Mouse (Mus musculus) embryo, embryonic 9.5 days (tissue): ENCODE results near the gene Rex1bd.
A peak's percentile ranks its signal among the peaks of the same experiment; 100 is the strongest.

Source experiments
- DNase-seq: peaks from one replicate; pipeline ENCODE4 v3.0.0-alpha.2; 2017; ENCODE audit errors: extremely low spot score

Rex1bd gene

DNA sequence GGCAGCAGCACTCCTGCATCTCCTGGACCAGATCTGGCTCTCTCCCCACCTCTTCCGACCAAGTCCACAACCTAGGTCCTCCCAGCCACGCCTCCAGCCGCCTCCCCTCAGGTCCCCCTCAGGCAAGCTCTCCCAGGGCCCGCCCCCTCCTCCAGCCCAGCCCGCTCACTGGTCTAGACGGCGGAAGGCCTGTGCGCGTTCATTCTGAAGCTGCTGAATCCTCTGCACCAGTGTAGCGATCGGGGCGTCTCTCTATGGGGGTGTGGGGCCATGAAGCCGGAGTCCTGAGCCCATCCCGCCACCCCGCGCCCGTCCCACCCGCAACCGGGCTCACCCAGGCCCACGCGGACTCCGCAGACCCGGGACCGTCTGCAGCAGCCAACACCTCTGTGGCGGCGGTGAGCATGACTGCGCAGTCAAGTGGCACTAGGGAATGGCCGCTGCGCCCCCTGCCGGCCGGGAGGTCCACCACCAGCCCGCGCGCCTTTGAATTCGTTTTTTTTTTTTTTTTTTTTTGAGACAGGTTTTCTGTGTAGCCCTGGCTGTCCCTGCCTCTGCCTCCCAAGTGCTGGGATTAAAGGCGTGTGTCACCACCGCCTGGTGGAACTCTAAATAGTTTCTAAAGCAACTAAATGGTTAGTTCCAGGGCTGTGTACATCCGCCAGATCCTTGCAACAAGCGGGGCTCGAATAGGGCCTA is at the start of gene Rex1bd:
TSS of gene Rex1bd (minus strand) at position 425 of the 699 bp plus-strand sequence.
- peak; percentile 98 for DNase-seq

- no peak for DNase-seq
These were observed 48.7 kb upstream of the Rex1bd start for GRCm38 (mm10) chr8:70555079-70555747.

DNA sequence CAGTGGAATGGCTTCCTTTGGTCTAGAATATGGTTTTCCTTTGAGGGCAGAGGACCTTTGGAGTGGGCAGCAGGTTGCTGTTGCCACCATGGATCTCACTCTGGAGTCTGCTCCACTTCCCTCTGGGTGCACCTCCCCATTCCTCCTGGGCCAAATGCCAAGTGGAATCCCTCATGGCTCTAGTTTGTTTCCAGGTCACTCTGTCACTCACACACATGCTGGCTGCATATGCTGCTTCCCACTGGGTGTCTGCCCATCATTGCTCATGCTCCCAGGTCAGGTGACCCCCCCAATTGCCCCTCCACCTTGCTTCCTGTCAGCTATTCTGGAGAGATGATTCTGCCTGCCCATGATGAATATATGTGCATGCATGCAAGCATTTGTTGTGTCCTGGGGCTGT is 47.2 kb upstream of the Rex1bd start:
- DNase-seq, result no peak

- no peak for DNase-seq
These were observed 46.3 kb upstream of the Rex1bd start for GRCm38 (mm10) chr8:70552836-70553235.

DNA sequence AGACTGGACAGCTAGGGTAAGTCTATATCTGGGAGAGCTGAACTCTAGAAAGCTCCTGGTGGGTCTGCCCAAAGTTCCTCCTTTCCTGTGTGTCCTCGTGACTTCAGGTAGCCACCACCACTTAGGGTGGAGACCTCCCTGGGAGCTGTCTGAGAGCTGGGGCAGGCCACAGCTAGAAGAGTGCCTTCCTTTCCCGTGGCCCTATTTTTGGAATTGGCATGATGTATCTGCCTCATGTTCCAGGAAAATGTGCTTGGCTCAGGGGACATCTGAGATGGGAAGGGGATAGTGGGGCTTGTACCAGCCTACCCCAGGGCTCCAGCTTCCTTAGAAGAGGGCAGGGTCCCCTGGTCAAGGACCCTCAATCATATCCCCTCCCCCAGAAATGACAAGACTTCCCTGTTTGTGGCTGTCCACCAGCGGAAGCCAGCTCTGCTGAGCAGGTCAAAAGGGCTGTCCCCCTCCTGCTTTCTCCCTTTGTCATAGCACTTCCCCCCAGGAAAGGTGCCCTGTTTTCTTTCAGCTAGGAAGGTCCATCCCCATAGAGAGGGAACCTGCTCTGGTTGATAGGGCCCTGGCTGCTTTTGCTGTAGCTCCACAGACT is 45.1 kb upstream of the Rex1bd start:
- DNase-seq, result no peak

GRCm38 (mm10) chr8:70549412-70550184 is 43.0 kb upstream of the Rex1bd start:
- no peak for DNase-seq

DNA sequence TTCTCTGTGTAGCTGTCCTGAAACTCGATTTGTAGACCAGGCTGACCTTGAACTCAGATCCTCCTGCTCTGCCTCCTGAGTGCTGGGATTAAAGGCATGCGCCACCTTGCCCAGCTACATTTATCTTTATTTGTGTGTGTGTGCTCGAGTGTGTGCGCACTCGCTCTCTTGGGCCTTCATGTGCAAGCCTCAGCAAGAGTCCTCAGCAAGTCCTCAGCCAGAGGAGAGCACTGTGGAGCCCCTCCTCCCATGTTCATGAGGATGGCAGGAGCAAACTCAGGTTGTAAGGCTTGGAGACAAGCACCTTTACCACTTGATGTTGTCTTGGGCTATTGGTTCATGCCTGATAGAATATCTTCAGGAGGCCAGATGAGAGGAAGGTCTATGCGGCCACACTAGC is 41.2 kb upstream of the Rex1bd start:
- DNase-seq, result no peak

GRCm38 (mm10) chr8:70546412-70546811 is 39.9 kb upstream of the Rex1bd start:
- no peak for DNase-seq

DNA sequence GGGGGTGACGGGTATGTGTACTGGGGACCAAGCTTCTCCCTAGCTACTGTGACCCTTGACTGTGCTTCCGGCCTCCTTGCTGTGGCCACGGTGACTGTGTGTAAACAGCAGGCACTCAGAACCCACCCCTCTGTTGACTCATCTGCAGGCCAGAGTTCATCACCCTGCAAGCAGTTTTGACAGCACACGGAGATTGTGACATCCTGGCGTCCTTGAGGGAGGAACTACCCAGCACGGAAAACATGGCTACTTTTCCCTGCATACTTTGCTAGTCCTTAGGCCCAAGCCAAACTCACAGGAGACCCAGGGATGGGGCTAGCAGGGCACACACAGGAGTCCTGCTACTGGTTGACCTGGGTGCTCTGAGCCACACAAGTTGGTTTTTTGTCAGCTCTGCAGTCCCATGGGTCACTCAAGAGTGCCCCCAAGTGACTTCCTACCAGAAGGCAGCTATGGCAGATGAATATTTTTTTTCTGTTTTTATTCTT is 37.7 kb upstream of the Rex1bd start:
- no peak for DNase-seq

- no peak for DNase-seq
These were observed 34.5 kb upstream of the Rex1bd start for GRCm38 (mm10) chr8:70541081-70541480.

GRCm38 (mm10) chr8:70540507-70541071 is 34.0 kb upstream of the Rex1bd start:
- DNase-seq, result no peak

- DNase-seq, result no peak
These were observed 33.5 kb upstream of the Rex1bd start for GRCm38 (mm10) chr8:70540013-70540506.

GRCm38 (mm10) chr8:70539077-70539813 is 32.7 kb upstream of the Rex1bd start, which contains the start of gene Ell:
TSS of gene Ell (plus strand) at chr8:70539457.
- peak; percentile 99 for DNase-seq

GRCm38 (mm10) chr8:70538633-70539076 is 32.1 kb upstream of the Rex1bd start:
- peak; percentile 100 for DNase-seq

GRCm38 (mm10) chr8:70538024-70538579 is 31.6 kb upstream of the Rex1bd start:
- DNase-seq, result peak; percentile 62

DNA sequence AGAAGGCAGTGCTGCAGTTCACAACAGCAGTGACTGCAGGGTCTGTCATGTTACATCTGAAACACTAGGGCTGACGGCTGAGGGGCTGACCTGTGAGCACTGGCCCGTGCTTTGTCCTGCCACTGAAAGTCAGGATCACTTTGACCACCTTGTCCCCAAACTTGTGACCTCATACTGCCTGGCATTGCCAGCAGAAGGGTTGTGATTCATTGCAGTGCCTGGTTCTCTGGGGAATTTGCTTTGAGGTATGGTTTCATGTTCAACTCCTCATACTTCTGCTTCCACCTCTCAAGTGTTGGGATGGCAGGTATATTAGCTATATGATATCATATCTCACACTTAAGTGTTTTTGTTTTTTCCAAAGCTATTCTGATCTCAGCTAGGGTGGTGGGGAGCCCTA is 29.1 kb upstream of the Rex1bd start:
- no peak for DNase-seq

- no peak for DNase-seq
These were observed 28.7 kb upstream of the Rex1bd start for GRCm38 (mm10) chr8:70535221-70535620.

DNA sequence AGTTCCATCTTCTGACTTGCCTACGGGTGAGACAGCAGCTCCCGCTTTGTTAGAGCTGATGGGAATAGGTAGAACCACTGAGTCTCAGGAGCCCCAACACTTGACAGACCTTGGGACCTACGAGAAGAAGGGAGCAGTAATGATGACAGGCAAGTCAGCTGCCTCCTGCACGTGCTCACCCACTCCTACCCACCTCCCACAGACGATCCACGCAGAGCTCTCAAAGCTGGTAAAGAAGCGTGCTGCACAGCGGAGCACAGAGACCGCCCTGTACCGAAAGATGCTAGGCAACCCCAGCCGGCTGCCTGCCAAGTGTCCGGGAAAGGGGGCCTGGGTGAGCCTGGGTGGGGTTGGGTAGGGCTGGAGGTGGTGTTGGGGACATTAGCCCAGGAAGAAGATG is 27.7 kb upstream of the Rex1bd start:
- DNase-seq, result no peak

GRCm38 (mm10) chr8:70530314-70530713 is 23.8 kb upstream of the Rex1bd start:
- DNase-seq, result no peak

GRCm38 (mm10) chr8:70529741-70530161 is 23.2 kb upstream of the Rex1bd start:
- DNase-seq, result no peak
